Mouse (Mus musculus): ENCODE measurements around the gene Gm14124.
"Not testable (repeated sequence)": the region's sequence is repeated elsewhere in the genome, so short reads cannot be mapped to it uniquely, and the experiment has no call there.

Gm14124 gene
- long read RNA-seq, experiment 1 = 0 reads
- long read RNA-seq, experiment 2 = 0 reads

- intact Hi-C loops (cut with DNase I) = not testable (repeated sequence)
These were observed at the start of gene Gm14124 for GRCm38 (mm10) chr2:150257291-150257690. Gm14124 (plus strand) TSS chr2:150257517.

DNA sequence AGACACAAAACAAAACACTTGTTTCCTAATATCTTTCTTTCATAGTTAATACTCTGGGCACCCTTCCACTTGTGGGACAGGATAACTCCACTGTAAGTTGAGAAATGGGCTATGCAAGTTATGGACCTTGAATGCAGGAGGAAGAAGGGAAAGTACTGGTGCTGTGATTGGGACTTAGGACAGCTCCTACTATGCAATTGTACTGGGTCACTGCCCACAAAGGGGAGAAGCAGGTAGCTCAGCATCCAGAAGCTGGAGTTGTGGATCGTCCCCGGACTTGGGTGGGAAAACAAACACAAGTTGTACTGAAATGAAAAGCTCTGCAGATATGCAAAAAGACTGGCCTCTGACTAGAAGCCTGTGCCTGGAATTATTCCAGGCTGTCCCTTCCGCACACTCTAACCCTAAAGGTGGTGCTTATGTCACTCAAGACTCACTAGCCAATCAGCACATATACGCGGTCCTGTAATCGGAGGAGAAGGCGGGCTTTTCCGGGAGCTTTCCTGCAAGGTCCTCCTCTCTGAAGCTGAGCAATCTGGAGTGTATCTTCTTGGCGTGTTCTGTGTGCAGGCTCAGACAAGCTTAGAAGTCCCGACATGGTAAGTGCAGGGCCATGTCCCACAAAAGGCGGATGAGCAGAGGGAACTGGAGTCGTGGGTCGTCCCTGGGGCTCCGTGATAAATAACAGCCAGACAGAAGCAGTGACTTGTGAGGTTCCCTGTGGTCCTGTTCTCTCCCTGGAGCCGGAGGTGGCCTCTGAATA, 39.5 kb upstream of the Gm14124 start, which contains the start of gene Zfp937:
Gene Zfp937, plus strand, starts transcription at position 474 of the 763 bp plus-strand sequence.
- intact Hi-C loops (cut with DNase I) = loop anchor here (5.0 kb wide), 1 partner anchor 235 kb away; the partner anchor contains the start of gene Zfp442

GRCm38 (mm10) chr2:150218363-150218725, 39.0 kb upstream of the Gm14124 start:
- intact Hi-C loops (cut with DNase I) = loop anchor here (5.0 kb wide), 1 partner anchor 234 kb away; the partner anchor contains the start of gene Zfp442

DNA sequence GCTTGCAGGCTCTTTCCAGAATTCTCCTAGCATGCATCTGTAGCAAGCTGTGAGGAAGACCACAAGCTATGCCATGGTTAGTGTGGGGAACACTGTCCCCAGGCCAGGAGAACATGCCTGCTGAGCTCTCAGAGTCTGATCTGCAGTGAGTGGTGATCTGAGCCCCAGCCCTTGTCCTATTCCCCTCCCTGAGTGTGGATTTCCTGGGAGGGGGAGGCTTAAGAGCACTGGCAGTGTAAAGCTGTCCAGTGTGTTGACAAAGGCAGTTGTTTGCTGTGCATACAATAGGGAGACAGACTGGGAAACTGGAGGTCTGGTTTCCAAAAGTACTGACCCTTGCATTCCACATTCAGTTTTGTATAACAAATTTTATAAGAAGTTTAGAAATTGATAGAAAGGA, 34.1 kb upstream of the Gm14124 start:
- intact Hi-C loops (cut with DNase I) = not testable (repeated sequence)

- intact Hi-C loops (cut with DNase I) = loop anchor here (10.0 kb wide), 1 partner anchor 82 kb away; the partner anchor contains the start of gene Gm10130
These were observed 14.1 kb upstream of the Gm14124 start for GRCm38 (mm10) chr2:150243211-150243610.

- intact Hi-C loops (cut with DNase I) = not testable (repeated sequence)
These were observed 1.8 kb upstream of the Gm14124 start, which contains the start of gene Gm21994 for GRCm38 (mm10) chr2:150255491-150255890. Gm21994 (minus strand) TSS chr2:150255591.

GRCm38 (mm10) chr2:150256861-150257260, 456 bp upstream of the Gm14124 start:
- intact Hi-C loops (cut with DNase I) = not testable (repeated sequence)

DNA sequence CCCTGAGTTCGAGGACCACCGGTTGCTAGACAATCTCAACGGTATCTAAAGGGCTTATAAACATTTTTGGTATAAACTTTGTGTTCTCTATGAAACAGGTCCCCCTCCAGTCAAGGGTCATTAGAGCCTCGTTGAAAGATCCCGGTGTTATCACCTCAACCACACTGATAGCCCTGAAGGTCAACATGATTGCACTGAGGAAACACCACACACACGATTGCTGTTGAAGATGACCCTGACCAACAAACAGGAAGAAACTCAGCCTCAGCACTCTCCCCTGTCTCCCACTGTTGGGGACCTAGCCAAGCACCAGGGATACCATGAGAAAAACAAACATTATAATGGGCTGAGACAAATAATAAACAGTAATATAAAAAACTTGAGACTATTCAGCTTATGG, 36.4 kb downstream of the Gm14124 start:
- intact Hi-C loops (cut with DNase I) = no loop called here

DNA sequence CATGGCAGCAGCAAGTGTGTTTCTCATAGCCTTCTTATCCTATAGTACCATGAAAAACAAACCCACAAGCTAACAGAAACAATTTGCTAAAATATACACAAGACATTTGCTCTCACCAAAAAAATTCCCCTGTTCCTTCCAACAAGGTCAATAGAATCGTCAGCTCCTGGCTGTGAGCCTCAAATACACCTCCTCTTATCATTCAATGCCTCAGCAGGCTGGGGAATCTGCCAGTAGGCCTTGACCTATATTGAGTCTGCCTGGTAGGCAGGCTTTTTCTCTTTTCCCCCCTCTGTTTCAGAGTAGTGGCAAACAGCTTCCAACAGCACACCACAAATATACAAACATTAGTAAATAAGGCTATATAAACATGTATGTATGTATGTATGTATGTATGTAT, 41.8 kb downstream of the Gm14124 start:
- intact Hi-C loops (cut with DNase I) = no loop called here

GRCm38 (mm10) chr2:150307183-150307773, 50.0 kb downstream of the Gm14124 start:
- intact Hi-C loops (cut with DNase I) = no loop called here

DNA sequence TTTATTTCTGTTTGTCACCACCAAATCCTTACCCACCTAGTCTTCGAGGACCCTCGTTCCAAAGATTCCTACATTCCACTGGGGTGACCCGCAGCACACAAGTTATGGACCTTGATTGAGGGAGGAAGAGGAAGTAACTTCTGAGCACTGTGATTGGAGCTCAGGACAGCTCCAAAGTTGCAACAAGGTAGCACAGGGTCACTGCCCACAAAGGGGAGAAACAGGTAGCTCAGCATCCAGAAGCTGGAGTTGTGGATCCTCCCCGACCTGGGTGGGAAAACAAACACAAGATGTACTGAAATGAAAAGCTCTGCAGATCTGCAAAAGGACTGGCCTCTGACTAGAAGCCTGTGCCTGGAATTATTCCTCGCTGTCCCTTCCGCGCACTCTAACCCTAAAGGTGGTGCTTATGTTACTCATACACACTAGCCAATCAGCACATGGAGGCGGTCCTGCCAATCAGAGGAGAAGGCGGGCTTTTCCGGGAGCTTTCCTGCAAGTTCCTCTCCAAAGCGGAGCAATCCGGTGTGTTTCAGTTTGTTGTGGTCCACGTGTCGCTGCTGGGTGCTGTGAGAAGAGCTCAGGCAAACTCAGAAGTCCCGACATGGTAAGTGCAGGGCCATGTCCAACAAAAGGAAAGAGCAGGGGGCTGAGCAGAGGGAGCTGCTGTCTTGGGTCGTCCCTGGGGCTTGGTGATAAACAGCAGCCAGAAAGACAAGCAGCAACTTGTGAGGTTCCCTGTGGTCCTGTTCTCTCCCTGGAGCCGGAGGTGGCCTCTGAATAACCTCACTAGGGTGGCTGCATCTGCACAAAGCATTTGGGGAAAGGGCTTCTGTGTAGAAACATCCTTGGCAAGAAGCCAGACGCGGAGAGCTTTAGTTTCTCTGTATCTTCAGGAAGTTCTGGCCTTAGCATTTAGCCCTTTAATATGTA, 53.9 kb downstream of the Gm14124 start:
- intact Hi-C loops (cut with DNase I) = not testable (repeated sequence)

DNA sequence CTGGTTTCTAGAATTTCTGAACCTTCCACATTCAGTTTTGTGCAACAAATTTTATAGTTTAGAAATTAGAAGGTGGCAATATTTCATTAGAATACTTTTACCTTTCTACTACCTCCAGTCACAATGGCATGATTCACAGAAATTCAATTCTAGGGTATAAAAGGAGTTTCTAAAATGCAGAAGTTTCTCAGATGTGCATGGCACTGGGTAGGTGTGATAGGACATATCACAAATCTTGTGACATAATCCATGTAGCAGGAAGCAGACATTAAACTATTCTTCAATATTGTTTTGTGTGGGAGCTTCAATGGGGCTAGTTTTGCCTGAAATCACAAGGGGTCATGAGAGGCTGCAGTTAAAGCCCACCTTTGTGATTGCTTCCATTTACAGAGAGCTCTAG, 58.8 kb downstream of the Gm14124 start:
- intact Hi-C loops (cut with DNase I) = no loop called here

DNA sequence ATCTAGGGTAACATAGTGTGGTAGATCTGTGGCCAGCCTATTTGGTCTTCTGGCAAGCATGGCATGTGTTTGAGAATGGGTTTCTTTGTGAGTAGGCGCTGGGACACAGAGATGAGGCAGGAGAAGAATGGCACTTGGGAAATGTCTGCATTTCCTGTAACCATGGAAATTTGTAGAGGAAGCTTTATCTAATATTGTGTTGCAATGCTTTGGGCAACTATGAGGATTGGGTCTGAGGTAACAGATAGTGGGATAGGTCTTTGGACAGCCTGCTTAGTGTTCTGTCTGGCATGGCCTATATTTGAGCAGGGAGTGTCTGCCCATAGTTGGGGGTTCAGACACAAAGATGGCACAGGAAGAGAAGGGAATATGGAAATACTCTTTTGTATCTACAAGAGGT, 61.7 kb downstream of the Gm14124 start:
- intact Hi-C loops (cut with DNase I) = no loop called here

Measured in adrenal gland (tissue).